Mouse (Mus musculus) urinary bladder, adult 18-20 months (tissue): ENCODE results near the gene Dnaic2.

Experiments used
- DNase-seq, 2 experiments: peaks; one replicate each; pipeline ENCODE4 v3.0.0; 2022; ENCODE audit warnings: low spot score in 2 of 2, mixed read lengths in 2 of 2

Gene Dnaic2

DNA sequence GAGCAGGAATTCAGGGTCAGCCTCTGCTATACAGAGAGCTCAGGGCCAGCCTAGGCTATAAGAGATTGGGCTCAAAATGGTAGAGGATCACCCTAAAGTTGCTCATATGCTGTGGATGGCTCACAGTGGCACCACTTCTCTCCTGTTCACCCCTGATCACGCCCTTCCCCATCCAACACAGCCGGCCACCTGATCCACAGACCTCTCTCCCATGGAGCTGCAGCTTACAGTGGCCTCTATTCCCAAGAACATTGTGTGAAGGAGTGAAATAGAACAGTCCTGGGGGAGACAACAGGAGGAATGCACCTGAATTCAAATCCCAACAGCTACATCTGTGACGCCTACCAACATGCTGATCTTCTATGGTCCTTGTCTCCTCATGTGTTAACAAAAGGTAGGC, 71.4 kb downstream of the Dnaic2 start, which contains the start of gene Gpr142:
Gpr142 (plus strand) TSS at position 301 of the 400 bp plus-strand sequence.
- no peak for DNase-seq

DNA sequence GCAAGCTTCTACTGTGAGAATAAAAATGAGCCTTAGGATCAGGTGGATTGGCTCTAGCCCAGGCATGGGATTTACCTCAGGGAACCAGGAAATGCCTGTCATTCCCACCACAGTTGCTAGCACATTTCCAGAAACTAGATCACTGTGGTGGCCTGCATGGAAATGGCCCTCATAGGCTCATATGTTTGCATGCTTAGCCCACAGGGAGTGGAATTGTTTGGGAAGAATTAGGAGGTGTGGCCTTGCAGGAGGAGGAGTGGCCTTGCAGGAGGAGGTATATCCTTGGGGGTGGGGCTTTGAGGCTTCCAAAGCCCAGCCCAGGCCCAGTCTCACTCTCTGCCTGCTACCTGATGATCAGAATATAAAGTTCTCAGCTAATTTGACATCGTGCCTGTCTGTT, 74.7 kb downstream of the Dnaic2 start:
- DNase-seq, result no peak

DNA sequence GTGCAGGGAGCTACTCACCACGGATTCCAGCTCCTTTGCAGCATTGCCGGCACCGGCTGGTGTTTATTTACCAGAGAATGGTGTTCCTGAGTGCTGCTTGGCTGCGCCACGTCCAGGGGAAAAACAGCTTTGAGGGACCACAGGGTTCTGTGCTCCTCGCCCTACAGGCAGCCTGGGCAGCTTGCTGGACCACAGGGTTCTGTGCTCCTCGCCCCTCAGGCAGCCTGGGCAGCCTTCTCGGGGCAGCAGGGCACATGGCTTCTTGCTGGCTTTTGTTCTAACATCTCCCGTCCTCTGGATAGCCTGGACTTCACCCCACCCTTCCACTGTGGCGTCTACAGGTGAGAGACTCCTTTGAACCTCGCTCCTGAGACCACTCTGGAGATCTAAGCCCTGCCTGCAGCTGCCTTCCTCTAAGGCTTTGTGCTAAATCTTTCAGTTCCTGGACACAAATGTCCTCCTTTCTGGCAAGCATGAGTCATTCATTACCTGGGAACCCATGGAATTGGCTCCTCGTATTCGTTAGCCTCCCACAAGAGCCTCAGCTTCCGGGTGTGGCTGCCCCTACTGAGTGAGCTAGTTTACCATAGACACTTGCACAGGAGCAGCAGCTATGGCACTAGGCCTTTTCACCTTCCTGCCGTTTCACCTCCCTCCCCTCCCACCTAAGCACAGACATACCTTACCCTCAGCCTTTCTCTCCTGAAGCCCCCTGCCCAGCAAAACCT, 75.5 kb downstream of the Dnaic2 start:
- no peak for DNase-seq

DNA sequence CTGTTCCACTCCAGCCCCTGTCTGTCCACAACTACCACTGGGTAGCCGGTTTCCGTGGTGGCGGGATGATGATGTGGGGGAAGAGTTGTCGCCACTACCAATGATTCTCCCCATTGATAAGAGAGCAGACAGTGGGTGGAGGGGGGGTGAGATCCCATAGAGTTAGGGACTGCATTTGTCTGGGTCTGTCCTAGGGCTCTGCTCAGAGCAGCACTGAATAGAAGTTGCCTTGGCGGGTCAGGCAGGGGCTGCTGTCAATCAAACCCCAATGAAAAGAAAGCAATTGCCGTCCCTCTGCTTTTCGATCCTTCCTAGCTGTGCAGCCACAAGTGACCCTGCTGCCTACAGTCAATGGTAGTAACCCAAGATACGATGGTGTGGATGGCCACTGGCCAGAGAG, 76.8 kb downstream of the Dnaic2 start:
- no peak for DNase-seq

DNA sequence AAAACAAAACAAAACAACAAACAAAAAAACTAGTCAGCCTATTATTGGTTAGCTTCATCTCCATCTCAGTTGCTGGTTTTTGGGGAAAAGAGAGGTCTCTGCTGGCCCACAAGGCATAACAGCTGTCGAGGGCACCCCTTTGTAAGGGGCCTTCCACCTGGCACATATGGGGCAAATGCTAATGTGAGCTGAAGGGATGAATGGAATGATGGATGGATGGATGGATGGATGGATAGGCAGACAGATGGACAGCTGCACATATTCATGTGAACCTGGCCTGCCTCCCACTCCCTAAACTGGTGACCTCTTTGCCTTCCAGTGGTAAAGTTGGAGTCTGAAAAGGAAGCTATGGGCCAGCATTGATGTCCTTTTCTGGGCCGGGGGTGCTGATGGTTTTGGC, 79.8 kb downstream of the Dnaic2 start:
- DNase-seq, result no peak
